Mouse (Mus musculus) frontal cortex, postnatal 25 days (tissue): ENCODE data around the gene Tbc1d14.

ENCODE experiments used
- DNase-seq, 2 experiments: peaks; one replicate each; pipeline ENCODE4 v3.0.0; 2022; ENCODE audit warnings: low spot score in 2 of 2

Gene Tbc1d14

GRCm38 (mm10) chr5:36576457-36576856 lies 16.6 kb downstream of the Tbc1d14 start:
- no peak for DNase-seq

DNA sequence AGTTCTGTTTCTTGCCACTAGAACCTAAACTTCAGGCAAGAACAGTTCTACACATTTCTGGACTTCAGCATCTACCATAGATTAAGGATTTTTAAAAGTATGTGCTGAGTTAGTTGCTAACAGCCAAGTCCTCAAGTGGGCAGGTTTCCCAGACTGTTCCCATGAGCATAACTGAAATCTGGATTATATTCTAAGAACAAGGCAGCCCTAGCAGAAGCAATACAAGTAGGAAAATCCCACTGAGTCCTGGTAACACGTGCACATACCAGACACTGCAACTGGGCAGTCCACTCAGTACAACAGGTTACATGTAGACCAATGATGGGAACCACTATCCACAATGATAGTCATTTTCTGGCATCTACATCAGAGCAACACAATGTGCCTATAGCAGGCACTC lies 17.3 kb downstream of the Tbc1d14 start:
- DNase-seq: no peak

GRCm38 (mm10) chr5:36575227-36575626 lies 17.8 kb downstream of the Tbc1d14 start:
- DNase-seq: no peak

DNA sequence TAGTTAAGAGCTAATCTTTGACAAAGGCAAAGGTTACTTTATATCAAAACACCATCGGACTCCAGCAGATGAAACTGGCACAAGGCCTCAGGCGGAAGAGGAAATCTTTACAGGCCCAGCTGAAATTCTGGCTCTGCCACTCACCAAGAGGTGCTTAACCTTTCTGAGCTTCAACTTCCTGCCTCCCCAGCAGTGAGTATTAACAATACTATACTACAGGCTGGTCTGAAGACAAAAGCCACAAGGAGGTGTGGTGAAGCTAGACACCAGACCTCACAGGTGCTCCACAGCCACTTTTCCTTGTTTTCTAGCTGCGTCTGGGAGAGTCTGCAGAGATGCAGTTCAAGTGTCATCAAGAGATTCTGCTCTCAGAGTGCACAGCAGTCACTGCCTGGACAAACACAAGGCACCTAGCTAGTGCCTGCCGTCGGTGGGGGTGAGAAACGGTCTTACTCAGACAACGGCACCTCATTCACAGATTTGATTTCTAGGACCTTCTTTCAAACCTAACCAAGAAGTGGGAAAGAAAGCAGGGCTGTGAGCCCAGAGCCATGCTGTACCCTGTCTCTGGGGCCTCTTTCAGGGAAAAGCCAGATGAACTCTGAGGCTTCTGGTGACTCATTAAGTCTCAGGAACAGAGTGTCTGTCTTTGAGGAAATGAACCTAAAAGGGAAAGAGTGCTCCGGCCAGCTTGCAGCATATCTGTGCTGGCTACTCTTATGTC lies 18.8 kb downstream of the Tbc1d14 start:
- no peak for DNase-seq

DNA sequence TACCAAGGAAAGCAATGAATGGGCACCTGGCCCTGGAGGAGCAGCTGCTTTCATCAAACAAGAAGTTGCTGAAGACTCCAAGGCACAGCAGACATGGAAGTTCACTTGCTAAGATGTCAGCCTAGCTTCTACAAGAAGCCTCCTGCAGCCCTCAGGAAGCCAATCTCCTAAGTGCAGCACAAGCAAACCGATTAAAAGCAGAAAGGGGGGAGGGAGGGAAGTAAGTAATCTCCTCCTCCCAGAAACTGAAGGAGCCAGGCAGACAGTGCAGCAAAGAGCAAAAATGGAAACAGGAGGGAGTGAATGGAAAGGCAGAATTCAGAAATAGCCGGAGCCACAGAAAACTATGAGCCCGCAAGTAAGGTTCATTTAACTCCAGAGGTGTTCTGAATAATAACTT lies 19.7 kb downstream of the Tbc1d14 start:
- DNase-seq: no peak

DNA sequence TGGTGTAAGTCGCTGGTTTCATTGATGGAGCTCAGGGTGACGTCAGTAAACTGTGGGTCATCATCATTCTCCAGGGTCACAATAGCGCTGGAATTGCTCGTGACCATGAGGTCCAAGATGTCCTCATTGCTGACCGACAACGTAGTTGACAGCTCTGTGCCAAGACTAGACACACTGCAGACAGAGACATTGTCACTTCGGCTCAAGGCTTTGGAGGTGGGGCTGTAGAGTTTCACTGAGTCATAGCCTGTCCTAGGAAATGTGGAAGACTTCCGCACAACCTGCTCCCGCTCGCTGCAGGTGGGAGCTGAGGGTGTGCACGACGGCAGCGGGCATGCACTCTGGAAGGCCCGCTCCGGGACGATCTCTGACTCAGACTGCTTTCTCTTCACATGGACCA lies 21.7 kb downstream of the Tbc1d14 start:
- no peak for DNase-seq

DNA sequence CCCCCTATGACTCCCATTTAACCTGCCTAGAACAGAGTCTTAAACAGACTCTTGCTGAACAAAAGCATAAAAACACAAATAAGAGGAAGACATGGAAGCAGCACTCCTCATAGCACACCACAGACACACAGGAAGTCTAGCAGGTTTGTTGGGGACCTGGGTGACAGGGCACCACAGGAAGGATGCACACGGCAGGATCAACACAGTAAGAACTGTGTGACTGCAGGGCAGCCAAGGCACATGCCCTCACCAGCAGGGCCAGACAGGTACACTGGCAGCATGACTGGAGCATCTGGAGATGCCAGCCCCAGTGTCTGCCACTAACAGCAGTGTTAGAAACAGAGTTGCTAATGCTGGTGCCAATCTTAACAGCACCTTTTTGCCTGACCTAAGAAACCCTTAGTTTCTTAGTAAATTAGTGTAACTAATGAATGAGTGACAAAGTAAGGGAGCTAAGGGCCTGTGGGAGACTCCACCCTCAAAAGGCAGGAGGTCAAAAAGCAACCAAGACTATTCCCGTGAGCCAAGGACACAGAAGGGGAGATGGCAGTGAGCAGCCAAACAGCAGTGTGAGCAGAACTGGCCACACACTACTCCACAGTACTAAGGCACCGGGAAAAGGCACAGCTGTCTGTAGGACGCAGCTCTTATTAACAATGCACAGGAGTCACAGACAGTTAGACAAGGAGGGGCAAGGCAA lies 22.4 kb downstream of the Tbc1d14 start:
- no peak for DNase-seq

- DNase-seq: no peak
These were observed 23.0 kb downstream of the Tbc1d14 start for GRCm38 (mm10) chr5:36570098-36570497.

- no peak for DNase-seq
These were observed 25.0 kb downstream of the Tbc1d14 start for GRCm38 (mm10) chr5:36568118-36568517.

GRCm38 (mm10) chr5:36567627-36568026 lies 25.4 kb downstream of the Tbc1d14 start:
- DNase-seq: no peak

- no peak for DNase-seq
These were observed 28.5 kb downstream of the Tbc1d14 start for GRCm38 (mm10) chr5:36564530-36564929.

DNA sequence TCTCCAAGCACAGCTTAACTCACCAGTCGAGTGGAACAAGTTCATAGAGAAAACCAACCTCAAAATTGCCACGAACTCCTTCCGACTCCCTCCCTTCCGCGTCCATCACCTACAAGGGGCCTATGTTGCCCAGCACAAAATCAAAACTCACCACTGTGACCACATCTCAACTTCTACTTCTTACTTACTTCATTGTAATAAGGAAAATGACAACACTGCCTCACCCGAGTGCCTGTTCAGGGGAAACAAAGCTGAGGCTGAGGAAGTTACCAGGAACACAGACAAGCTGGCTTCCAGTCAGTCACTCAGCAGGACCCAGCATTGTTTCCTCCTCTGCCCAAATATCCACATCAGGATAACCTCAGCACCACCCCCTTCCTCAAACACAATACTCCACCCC lies 29.3 kb downstream of the Tbc1d14 start:
- no peak for DNase-seq

- no peak for DNase-seq
These were observed 30.2 kb downstream of the Tbc1d14 start for GRCm38 (mm10) chr5:36562791-36563445.

GRCm38 (mm10) chr5:36561509-36561908 lies 31.6 kb downstream of the Tbc1d14 start:
- no peak for DNase-seq

DNA sequence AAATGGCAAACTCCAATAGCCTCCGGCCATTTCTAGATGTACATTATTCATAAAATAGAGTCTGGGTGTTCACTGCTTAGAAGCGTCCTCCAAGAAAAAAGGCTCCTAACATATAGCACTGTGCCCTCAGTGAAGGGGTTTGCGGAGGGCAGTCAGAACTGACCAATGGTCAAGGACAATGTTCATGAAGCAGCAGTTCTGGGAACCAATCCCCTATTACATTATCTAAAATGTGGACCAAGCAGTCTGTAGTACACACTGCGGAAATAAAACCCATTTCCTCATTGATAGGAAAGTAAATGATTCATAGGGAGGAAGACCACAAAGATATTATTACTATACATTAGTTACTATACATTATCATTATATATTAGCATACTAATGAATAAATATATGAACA lies 32.6 kb downstream of the Tbc1d14 start:
- no peak for DNase-seq

- no peak for DNase-seq
These were observed 33.4 kb downstream of the Tbc1d14 start for GRCm38 (mm10) chr5:36559510-36560235.

DNA sequence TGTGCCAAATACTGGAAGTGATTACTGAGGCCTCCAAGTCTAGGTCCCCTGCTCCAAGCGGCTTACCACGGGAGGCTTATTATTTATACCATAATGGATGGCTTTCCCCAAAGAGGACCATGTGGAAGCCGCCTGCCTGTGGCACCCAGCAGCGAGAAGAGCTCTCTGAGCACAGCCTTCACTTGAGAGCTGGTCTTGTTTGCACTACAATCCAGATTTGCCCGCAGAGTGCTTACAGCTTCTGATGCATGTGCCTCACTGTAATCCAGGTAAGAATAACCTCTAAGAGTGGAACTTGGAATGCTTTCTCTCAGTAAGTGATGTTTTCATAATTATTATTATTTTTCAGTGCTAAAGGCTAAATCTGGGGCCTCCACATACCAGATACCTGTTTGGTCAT lies 34.0 kb downstream of the Tbc1d14 start:
- no peak for DNase-seq

- DNase-seq: no peak
These were observed 34.5 kb downstream of the Tbc1d14 start for GRCm38 (mm10) chr5:36558526-36558925.

DNA sequence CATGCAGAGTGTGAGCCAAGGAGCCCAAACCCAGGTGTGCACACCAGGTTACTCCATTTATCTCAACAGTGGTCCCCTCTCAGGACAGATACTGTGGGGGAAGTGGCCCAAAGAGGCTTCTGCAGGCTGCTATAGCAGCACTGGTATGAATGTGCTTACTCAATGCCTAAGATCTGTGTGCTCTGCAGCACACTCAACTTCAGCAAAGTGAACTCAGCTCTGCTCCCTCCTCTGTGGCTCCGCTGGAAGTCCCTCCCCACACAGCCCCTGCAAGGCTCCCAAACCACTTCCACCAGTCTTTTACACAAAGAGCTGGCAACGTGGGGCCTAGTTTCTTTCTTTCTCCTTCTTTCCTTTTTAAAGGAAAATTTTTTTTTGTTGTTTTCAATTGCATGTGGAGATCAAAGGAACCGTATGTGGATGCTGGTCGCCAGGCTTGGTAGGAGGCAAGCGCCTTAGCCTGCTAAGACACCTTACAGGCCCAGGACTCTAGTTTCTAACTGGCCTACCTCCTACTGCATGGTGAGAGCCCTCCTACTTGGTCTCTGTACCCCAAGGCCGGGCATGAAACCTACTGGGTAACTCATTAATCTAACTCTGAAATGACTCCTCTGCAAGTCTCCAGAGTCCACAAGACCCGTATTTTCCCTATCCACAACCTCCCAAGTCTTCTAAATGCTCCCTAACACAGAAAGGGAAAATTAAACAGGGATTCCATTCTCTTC lies 35.3 kb downstream of the Tbc1d14 start:
- no peak for DNase-seq

DNA sequence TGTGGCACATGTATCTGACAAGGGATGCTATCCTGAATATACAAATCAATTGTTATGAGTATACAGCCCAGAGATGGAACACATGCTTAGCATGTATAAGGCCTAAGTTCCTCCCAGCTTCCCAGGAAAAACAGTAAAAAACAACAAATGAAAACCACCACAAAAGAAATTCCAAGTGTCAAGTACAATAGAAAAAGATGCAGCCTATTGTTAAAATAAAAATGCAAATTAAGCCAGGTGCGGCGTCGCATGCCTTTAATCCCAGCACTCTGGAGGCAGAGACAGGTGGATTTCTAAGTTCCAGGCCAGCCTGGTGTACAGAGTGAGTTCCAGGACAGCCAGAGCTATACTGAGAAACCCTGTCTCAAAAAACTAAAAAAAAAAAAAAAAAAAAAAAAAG lies 36.2 kb downstream of the Tbc1d14 start:
- DNase-seq: no peak

- DNase-seq: no peak
These were observed 36.8 kb downstream of the Tbc1d14 start for GRCm38 (mm10) chr5:36556289-36556688.

- DNase-seq: no peak
These were observed 38.6 kb downstream of the Tbc1d14 start for GRCm38 (mm10) chr5:36554496-36554895.
